Mouse (Mus musculus) testis, adult 2 months (tissue): ENCODE measurements around the gene Gtf2ird1.

ENCODE experiments used
- CTCF ChIP-seq: fragments of 200-500 bp; IDR thresholded peaks from 2 replicates; pipeline ENCODE4 v1.5.1; 2012; ENCODE audit warnings: low read depth, mild to moderate bottlenecking, inconsistent platforms, low read length, moderate library complexity; ENCODE audit not compliant: control insufficient read depth, insufficient read depth, insufficient replicate concordance
- POLR2A ChIP-seq: fragments of 200-500 bp; IDR thresholded peaks from 2 replicates; pipeline ENCODE4 v1.6.1; 2012; ENCODE audit warnings: low read depth, mild to moderate bottlenecking, inconsistent platforms, low read length, moderate library complexity; ENCODE audit not compliant: control insufficient read depth

DNA sequence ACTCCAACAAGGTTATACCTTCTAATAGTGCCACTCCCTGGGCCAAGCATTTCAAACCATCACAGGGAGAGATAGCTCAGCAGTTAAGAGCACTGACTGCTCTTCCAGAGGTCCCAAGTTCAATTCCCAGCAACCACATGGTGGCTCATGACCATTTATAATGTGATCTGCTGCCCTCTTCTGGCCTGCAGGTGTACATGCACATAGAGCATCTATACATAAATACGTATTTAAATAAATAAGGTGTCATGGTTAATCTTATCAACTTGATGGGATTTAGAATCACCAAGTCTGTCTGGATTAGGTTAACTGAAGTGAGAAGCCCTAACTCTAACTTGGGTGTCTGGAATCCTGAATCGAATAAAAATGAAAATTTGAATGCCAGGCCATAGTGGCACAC, 109.5 kb downstream of the Gtf2ird1 start:
- TF ChIP-seq CTCF (no peak), POLR2A (no peak)
